Mouse (Mus musculus): ENCODE data around the gene Il17d. TPM values are rescaled to one million over a fixed set of nuclear protein-coding genes. Genes with fewer than 3 reads are reported as not detected.

Gene Il17d
- total RNA-seq, 2 experiments from 2014 or later, result 15.2 to 15.8 TPM

- intact Hi-C loops (cut with DNase I), result loop anchor here (5.0 kb wide), 1 partner anchor 43 kb away; no protein-coding TSS in a partner anchor
- DNase-seq (ENCODE audit: low spot score in 2 of 2), result no peak
Observed at GRCm38 (mm10) chr14:57574792-57575587, 50.4 kb downstream of the Il17d start.

- intact Hi-C loops (cut with DNase I), result no loop called here
- no peak for DNase-seq (ENCODE audit: low spot score in 2 of 2)
Observed at GRCm38 (mm10) chr14:57576364-57577060, 51.9 kb downstream of the Il17d start.

GRCm38 (mm10) chr14:57591830-57592229, 67.3 kb downstream of the Il17d start:
- DNase-seq (ENCODE audit: low spot score in 2 of 2), result no peak
- intact Hi-C loops (cut with DNase I), result no loop called here

Other genes starting within 250 kb of the Il17d start
- 10 to 100 TPM; 15.9 to 17.5 TPM for gene Cryl1, start 126.2 kb upstream of the Il17d start, total RNA-seq (2021)
- gene Ift88, start 100.7 kb upstream of the Il17d start, total RNA-seq (2021), result 10 to 100 TPM; 15.6 to 20.9 TPM
- 10 to 100 TPM; 35.8 to 36.3 TPM for gene Eef1akmt1, start 46.8 kb downstream of the Il17d start, total RNA-seq (2021)
- gene Xpo4, start 140.7 kb downstream of the Il17d start, total RNA-seq (2021), result 10 to 100 TPM; 13.1 to 13.3 TPM
- gene Gm49361, start 221.3 kb downstream of the Il17d start, total RNA-seq (2021), result under 1 TPM; 0.76 to 0.83 TPM
- 10 to 100 TPM; 14.2 to 15.4 TPM for gene Lats2, start 233.6 kb downstream of the Il17d start, total RNA-seq (2021)

Measured in left cerebral cortex, postnatal 25 days (tissue).